Mouse (Mus musculus): ENCODE measurements around the gene Gm13283. TPM values are rescaled to one million over a fixed set of nuclear protein-coding genes. Genes with fewer than 3 reads are reported as not detected.
"Not testable (repeated sequence)": the region's sequence is repeated elsewhere in the genome, so short reads cannot be mapped to it uniquely, and the experiment has no call there.

Gm13283 gene
- total and polyA plus RNA-seq, 2 experiments from 2014 or later = not detected

DNA sequence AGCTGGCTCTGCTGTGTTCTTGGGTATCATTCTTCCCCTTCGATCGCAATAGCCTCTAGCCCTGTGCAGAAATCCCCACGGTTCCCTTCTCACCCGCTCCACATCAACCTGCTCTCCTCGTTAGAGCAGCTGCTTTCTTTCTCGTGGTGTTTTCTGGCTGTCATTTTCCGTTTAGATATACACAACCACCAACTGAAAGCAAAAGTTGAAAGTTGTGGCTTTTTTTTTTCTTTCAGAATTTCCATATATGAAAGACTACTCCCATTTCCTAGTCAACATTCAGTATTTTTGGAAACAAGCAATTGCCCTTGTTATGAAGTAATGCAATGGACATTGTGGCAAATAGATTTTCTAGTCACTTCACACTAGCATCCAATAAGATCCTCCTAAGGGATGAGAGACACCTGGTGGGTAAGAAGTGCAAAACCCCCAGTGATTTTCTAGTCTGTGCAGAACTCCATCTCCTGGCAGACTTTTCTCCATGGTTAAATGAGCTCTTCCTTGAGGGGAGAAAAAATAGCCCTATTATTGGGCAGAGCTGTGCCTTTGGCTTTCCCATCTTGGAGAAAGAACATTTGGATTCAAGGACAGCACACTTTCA, 17.0 kb upstream of the Gm13283 start:
- peak; percentile 60 for TF ChIP-seq CTCF (IDR thresholded peaks at IDR 0.05)
- Histone ChIP-seq H3K27me3 (ENCODE audit: insufficient read depth, low read length) (no peaks in the 10 kb centered on the region), H3K27ac (ENCODE audit: low read depth, low read length) (no peak overlapping the region), H3K9me3 (ENCODE audit: low read length) (no peaks in the 10 kb centered on the region), H3K36me3 (ENCODE audit: insufficient read depth, low read length) (no peaks in the 10 kb centered on the region), H3K9ac (replicated peaks; ENCODE audit: low read length, poor library complexity, severe bottlenecking) (no peak overlapping the region), H3K4me3 (ENCODE audit: low read depth, low read length) (no peak overlapping the region), H3K4me2 (ENCODE audit: low read depth, low read length, poor library complexity, severe bottlenecking) (no peak overlapping the region), H3K4me1 (ENCODE audit: insufficient read depth, low read length) (no peaks in the 10 kb centered on the region)
- no peak for DNase-seq (ENCODE audit: low spot score)
- no peak for ATAC-seq (ENCODE audit: low FRiP score)
- 69% methylated on average over 7 of the region's 7 CpGs for WGBS

DNA sequence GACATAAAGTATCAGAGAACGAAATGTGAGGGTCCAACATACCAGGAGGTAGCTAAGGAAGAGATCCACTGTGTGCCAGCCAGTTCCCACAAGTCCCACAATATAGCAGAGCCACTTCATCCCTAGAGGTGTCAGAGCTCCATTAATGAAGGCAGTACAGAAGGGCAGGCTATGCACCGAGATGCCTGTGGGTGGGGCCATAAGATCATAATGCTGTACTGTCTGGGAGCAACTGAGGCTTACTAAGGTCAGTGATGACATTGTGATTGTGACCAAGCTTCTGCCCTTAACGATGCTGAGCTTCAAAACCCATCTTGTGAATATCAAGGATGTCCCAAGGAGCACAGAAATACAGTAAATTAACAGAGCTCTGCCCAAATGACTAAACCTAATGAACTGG, 15.7 kb upstream of the Gm13283 start:
- DNase-seq (ENCODE audit: low spot score) = no peak
- H3K4me2 ChIP-seq (ENCODE audit: low read depth, low read length, poor library complexity, severe bottlenecking) = no peak overlapping the region
- H3K36me3 ChIP-seq (ENCODE audit: insufficient read depth, low read length) = no peaks in the 10 kb centered on the region
- 83% methylated on average over 3 of the region's 3 CpGs for WGBS
- H3K9me3 ChIP-seq (ENCODE audit: low read length) = no peaks in the 10 kb centered on the region
- H3K27me3 ChIP-seq (ENCODE audit: insufficient read depth, low read length) = no peaks in the 10 kb centered on the region
- ATAC-seq (ENCODE audit: low FRiP score) = no peak
- H3K4me3 ChIP-seq (ENCODE audit: low read depth, low read length) = no peak overlapping the region
- H3K9ac ChIP-seq (replicated peaks; ENCODE audit: low read length, poor library complexity, severe bottlenecking) = no peak overlapping the region
- no peak for TF ChIP-seq CTCF (IDR thresholded peaks at IDR 0.05)
- no peak overlapping the region for H3K27ac ChIP-seq (ENCODE audit: low read depth, low read length)
- no peaks in the 10 kb centered on the region for H3K4me1 ChIP-seq (ENCODE audit: insufficient read depth, low read length)

DNA sequence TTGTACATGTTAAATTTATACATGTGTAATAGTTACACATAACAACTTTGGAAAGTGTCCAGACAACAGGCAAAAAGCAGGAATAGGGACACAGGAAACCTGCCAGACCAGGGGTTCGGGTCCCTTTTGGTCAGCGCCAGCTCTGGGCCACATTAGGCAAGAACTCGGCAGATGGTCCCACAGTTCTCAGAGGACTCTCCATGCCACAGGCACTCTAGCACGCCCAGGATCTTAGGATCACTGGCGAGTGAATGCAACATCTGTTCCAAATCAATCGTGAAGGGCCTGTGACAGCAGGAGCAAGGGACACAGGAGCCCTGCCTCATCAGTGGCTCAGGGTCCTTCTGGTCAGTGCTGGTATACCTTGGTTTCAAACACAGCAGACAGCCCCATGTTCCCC, 10.0 kb upstream of the Gm13283 start:
- Histone ChIP-seq H3K9ac (replicated peaks; ENCODE audit: low read length, poor library complexity, severe bottlenecking) (no peak overlapping the region), H3K36me3 (ENCODE audit: insufficient read depth, low read length) (no peaks in the 10 kb centered on the region), H3K27me3 (ENCODE audit: insufficient read depth, low read length) (no peaks in the 10 kb centered on the region), H3K4me2 (ENCODE audit: low read depth, low read length, poor library complexity, severe bottlenecking) (no peak overlapping the region), H3K4me1 (ENCODE audit: insufficient read depth, low read length) (no peaks in the 10 kb centered on the region), H3K4me3 (ENCODE audit: low read depth, low read length) (no peak overlapping the region), H3K27ac (ENCODE audit: low read depth, low read length) (no peak overlapping the region), H3K9me3 (ENCODE audit: low read length) (no peaks in the 10 kb centered on the region)
- DNase-seq (ENCODE audit: low spot score) (no peak), ATAC-seq (ENCODE audit: low FRiP score) (no peak)
- WGBS = 70% methylated on average over 6 of the region's 6 CpGs
- TF ChIP-seq CTCF (IDR thresholded peaks at IDR 0.05) = no peak

DNA sequence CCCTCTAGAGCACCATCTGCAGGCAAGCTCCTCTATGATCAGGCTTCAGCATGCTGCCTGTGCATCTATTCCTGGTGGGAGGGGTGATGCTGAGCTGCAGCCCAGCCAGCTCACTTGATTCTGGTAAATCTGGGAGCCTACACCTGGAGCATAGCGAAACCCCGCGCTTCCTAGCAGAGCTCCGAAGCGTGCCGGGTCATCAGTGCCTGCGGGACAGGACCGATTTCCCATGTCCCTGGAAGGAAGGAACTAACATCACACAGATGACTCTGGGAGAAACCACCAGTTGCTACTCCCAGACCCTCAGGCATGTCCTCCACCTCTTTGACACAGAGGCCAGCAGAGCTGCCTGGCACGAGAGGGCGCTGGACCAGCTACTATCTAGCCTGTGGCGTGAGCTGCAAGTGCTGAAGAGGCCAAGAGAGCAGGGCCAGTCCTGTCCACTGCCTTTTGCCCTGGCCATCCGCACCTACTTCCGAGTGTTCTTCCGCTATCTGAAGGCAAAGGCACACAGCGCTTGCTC, 5.0 kb upstream of the Gm13283 start, which contains the start of gene Gm13271:
Gene Gm13271, plus strand, starts transcription at position 51 of the 523 bp plus-strand sequence.
- not testable (repeated sequence) for DNase-seq (ENCODE audit: low spot score); H3K27me3 ChIP-seq (ENCODE audit: insufficient read depth, low read length)

DNA sequence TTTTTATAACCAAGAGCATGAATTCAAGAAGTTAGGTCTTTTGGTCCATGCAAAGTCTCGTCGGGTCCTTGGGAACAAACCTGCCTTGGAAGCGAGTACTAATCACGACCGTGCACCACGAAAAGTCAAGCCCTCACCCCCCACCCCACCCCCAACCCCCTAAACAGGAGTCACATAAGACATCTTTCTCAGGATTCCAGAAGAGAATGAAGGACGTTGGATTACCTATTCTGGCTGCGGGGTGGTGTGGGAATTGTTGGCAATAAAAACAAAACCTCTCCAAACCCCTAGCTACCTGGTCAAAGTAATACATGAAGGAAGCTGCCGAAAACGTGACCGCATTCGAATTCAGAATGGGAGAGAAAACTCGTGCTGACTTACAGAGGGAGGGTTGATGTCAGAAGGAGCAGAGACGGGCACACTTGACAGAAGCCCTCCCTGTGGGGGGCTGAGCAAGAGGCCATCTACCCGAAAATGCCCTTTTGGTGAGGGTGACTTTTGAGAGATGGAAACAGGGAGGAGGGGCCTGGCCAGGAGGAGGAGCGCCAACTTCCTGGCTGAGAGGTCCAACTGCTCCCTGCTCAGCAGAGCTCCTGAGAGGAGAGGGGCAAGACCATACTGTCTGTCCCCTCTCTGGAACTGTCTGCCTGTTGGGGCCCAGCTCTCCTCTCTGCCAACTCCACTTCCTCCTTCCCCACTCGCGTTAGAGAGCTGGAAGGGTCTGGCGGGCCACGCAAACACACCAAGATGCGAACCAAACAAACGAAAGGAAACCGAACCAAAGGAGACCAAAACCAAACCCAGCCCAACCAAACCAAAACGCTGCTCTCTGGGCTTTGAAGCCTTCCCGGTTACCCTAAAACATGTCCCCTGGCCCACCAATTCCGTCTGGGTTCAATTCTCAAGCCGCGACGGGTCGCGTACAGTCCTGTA, 3.1 kb upstream of the Gm13283 start:
- H3K4me3 ChIP-seq (ENCODE audit: low read depth, low read length) = peak overlapping the region; percentile 37
- not testable (repeated sequence) for H3K36me3 ChIP-seq (ENCODE audit: insufficient read depth, low read length); ATAC-seq (ENCODE audit: low FRiP score); H3K27ac ChIP-seq (ENCODE audit: low read depth, low read length); H3K4me1 ChIP-seq (ENCODE audit: insufficient read depth, low read length); DNase-seq (ENCODE audit: low spot score); H3K9me3 ChIP-seq (ENCODE audit: low read length); H3K27me3 ChIP-seq (ENCODE audit: insufficient read depth, low read length)
- WGBS = 10% methylated on average over 28 of the region's 31 CpGs
- H3K4me2 ChIP-seq (ENCODE audit: low read depth, low read length, poor library complexity, severe bottlenecking) = peak overlapping the region; percentile 65
- 0 out of 2 replicates have a peak overlapping the region, but pooled peaks have one; percentile 29 for H3K9ac ChIP-seq (replicated peaks; ENCODE audit: low read length, poor library complexity, severe bottlenecking)

More for the DNA sequence above, 5.0 kb upstream of the Gm13283 start, which contains the start of gene Gm13271:
- WGBS = 76% methylated on average over 15 of the region's 15 CpGs
- H3K4me1 ChIP-seq (ENCODE audit: insufficient read depth, low read length); H3K4me2 ChIP-seq (ENCODE audit: low read depth, low read length, poor library complexity, severe bottlenecking); H3K4me3 ChIP-seq (ENCODE audit: low read depth, low read length); H3K9ac ChIP-seq (replicated peaks; ENCODE audit: low read length, poor library complexity, severe bottlenecking); H3K27ac ChIP-seq (ENCODE audit: low read depth, low read length); ATAC-seq (ENCODE audit: low FRiP score); H3K36me3 ChIP-seq (ENCODE audit: insufficient read depth, low read length); H3K9me3 ChIP-seq (ENCODE audit: low read length): not testable (repeated sequence)

DNA sequence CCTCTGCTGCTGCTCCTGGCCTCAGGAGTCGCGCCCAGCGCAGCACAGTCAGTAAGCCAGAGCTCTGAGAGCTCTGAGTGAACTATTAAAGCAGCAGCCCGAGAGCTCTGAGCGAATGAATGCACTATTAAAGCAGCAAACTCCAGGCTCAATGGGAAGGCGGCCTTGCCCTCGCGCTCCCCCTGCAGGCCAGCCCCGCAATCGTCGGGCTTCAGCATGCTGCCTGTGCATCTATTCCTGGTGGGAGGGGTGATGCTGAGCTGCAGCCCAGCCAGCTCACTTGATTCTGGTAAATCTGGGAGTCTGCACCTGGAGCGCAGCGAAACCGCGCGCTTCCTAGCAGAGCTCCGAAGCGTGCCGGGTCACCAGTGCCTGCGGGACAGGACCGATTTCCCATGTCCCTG, 2.3 kb upstream of the Gm13283 start:
- ATAC-seq (ENCODE audit: low FRiP score) (peak; percentile 99), DNase-seq (ENCODE audit: low spot score) (peak; percentile 93)
- H3K27ac ChIP-seq (ENCODE audit: low read depth, low read length); H3K27me3 ChIP-seq (ENCODE audit: insufficient read depth, low read length); H3K4me1 ChIP-seq (ENCODE audit: insufficient read depth, low read length); H3K9me3 ChIP-seq (ENCODE audit: low read length); H3K36me3 ChIP-seq (ENCODE audit: insufficient read depth, low read length): not testable (repeated sequence)
- Histone ChIP-seq H3K9ac (replicated peaks; ENCODE audit: low read length, poor library complexity, severe bottlenecking) (0 out of 2 replicates have a peak overlapping the region, but pooled peaks have one; percentile 29), H3K4me2 (ENCODE audit: low read depth, low read length, poor library complexity, severe bottlenecking) (peak overlapping the region; percentile 65), H3K4me3 (ENCODE audit: low read depth, low read length) (peak overlapping the region; percentile 37)
- peak; percentile 73 for TF ChIP-seq CTCF (IDR thresholded peaks at IDR 0.05)
- WGBS = under 1% methylated on average over 11 of the region's 21 CpGs

DNA sequence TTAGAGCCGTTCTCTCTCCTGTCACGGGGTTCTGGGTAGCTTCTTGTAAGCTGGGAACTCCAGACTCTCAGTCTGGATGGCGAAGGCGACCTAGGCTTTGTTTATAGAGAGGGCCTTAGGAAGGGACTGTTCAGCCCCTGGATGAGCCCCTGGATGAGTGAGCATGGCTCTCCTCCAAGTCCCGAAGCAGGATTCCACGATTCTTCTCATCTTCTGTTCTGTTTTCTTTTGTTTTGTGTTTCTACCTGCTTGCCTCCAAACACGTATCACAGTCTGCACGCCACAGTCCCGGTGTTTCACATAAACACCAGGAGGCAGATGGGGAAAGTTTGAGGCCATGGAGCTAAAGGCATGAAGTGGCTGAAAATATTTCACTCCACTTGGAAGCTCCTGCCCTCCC, 1.2 kb upstream of the Gm13283 start:
- ATAC-seq (ENCODE audit: low FRiP score); DNase-seq (ENCODE audit: low spot score); H3K27ac ChIP-seq (ENCODE audit: low read depth, low read length); H3K9ac ChIP-seq (replicated peaks; ENCODE audit: low read length, poor library complexity, severe bottlenecking); H3K9me3 ChIP-seq (ENCODE audit: low read length); H3K4me3 ChIP-seq (ENCODE audit: low read depth, low read length); H3K4me1 ChIP-seq (ENCODE audit: insufficient read depth, low read length); H3K27me3 ChIP-seq (ENCODE audit: insufficient read depth, low read length); H3K4me2 ChIP-seq (ENCODE audit: low read depth, low read length, poor library complexity, severe bottlenecking); H3K36me3 ChIP-seq (ENCODE audit: insufficient read depth, low read length): not testable (repeated sequence)
- WGBS = 88% methylated on average over 9 of the region's 9 CpGs
